Mouse (Mus musculus) layer of hippocampus, adult 2 months (tissue): Measurements from ENCODE around the gene Sptb. TPM values are rescaled to one million over a fixed set of nuclear protein-coding genes. Genes with fewer than 3 reads are reported as not detected.
A peak's percentile ranks its signal among the peaks of the same experiment; 100 is the strongest.

Experiments
- DNase-seq, 2 experiments: peaks; one replicate each; pipeline ENCODE4 v3.0.0; 2022; ENCODE audit warnings: low spot score in 2 of 2
- H3K27ac ChIP-seq: fragments of 200-600 bp; 2 replicates; pipeline ENCODE4 v1.8.1; 2022
- H3K4me3 ChIP-seq: fragments of 200-600 bp; 2 replicates; pipeline ENCODE4 v1.8.1; 2022; ENCODE audit warnings: mild to moderate bottlenecking
- CTCF ChIP-seq: fragments of 200-600 bp; conservative IDR thresholded peaks from 2 replicates; pipeline ENCODE4 v1.8.1; 2022; ENCODE audit warnings: antibody characterized with exemption, mild to moderate bottlenecking, moderate library complexity
- long read RNA-seq, 2 experiments: library from polyadenylated mRNA; stranded (forward); transcript quantifications; one replicate each; pipeline ENCODE4 v2.0.0; 2021; ENCODE audit warnings: borderline mapping rate in 2 of 2
- total RNA-seq, 2 experiments: library from RNA; stranded (reverse); gene quantifications; 2 replicates each; pipeline ENCODE4 v1.2.3; 2021

The Sptb gene
- 100 to 1,000 TPM; 134 TPM for total RNA-seq
- long read RNA-seq, experiment 1, full-length matches to known transcripts = 5 of 56 reads
- long read RNA-seq, experiment 1, partial matches to known transcripts = 27 of 56 reads
- long read RNA-seq, experiment 1, other reads (novel, unspliced or antisense) = 24 of 56 reads
- long read RNA-seq, experiment 2, full-length matches to known transcripts = 19 of 98 reads
- long read RNA-seq, experiment 2, partial matches to known transcripts = 51 of 98 reads
- long read RNA-seq, experiment 2, other reads (novel, unspliced or antisense) = 28 of 98 reads

DNA sequence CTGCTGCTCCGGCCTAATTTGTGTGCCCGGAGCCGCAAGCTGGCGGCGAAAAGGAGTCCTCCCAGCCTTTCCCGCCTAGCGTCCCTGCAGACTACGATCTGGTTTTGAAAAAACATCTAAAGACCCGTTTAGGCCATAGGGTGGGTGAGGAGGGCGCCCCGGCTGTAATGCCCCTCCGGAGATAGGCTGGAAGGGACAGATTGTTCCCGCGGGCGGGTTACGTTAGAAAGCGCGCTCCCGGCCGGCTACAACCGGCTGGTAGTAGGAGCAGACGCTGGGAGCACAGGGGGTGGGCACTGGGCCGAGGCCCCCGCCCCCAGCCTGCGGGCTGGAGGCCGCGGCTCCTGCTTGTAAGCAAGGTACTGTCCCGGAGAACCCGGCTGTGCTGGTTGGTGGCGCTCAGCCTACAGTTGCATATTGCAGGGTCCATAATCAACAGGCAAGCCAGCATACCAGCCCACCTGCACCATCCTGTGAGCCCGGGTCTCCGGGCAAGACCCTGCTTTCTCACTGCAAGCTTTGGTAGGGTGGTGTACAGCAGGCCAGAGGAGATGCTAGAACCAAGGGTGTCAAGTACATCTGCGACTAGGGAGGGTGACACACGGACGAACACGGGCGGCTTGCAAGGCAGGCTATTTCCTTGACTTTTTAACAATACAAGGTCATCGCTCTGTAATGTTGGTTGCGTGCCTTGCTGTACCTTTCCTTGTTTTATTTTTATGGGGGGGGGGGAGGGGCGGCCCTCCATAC is at the start of gene Sptb:
Sptb (minus strand) TSS at position 197 of the 750 bp plus-strand sequence.
- peak within 1 kb of the TSS; percentile 72 for H3K4me3 ChIP-seq
- peak; percentile 36 to 46 for DNase-seq
- no peak for TF ChIP-seq CTCF
- peak within 1 kb of the TSS; percentile 98 for H3K27ac ChIP-seq

GRCm38 (mm10) chr12:76752652-76753318 is 42.4 kb upstream of the Sptb start:
- no peak overlapping the region for H3K27ac ChIP-seq
- peak; percentile 76 for TF ChIP-seq CTCF
- DNase-seq = peak; percentile 71 to 78
- no peak overlapping the region for H3K4me3 ChIP-seq

DNA sequence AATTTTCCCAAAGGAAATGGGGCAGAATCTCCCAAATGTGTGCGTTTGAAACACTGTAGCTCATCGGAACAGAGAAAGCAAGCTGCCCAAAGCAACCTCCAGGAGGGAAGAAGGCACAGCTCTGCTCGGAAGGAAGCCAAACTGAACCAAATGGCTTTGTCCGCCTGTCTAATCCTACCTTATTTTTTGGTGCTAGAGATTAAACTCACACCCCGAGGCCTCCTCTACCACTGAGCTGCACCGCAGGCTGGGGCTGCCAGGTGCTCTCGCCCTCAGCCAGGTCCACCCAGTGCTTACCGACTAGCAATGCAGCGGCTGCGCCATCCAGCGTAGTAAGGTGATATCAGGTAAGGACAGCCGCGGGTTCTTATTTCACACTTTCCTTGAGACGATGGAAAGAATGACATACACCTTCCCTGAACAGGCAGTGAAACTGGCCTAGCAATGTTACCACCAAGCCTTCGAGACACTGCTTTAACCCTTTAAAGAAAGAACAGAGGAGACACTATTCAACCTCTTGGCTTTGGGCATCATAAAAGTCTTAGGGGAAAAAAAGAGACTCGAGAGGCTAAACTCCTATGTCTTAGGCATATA is 40.6 kb upstream of the Sptb start:
- TF ChIP-seq CTCF = no peak
- no peak for DNase-seq

GRCm38 (mm10) chr12:76727955-76728354 is 17.6 kb upstream of the Sptb start:
- no peak for TF ChIP-seq CTCF

More for the DNA sequence above, 40.6 kb upstream of the Sptb start:
- Histone ChIP-seq H3K27ac (no peak overlapping the region), H3K4me3 (no peak overlapping the region)

GRCm38 (mm10) chr12:76722026-76722425 is 11.7 kb upstream of the Sptb start:
- DNase-seq = no peak
- H3K27ac ChIP-seq = no peak overlapping the region
- no peak overlapping the region for H3K4me3 ChIP-seq
- TF ChIP-seq CTCF = no peak

More at GRCm38 (mm10) chr12:76727955-76728354, 17.6 kb upstream of the Sptb start:
- DNase-seq = no peak
- no peak overlapping the region for H3K4me3 ChIP-seq
- H3K27ac ChIP-seq = no peak overlapping the region

GRCm38 (mm10) chr12:76720572-76720971 is 10.2 kb upstream of the Sptb start:
- Histone ChIP-seq H3K4me3 (no peak overlapping the region), H3K27ac (no peak overlapping the region)
- TF ChIP-seq CTCF = peak; percentile 83
- no peak for DNase-seq

- Histone ChIP-seq H3K4me3 (no peak overlapping the region), H3K27ac (no peak overlapping the region)
- TF ChIP-seq CTCF = no peak; the same call in 1 of the 2 replicates
- DNase-seq = no peak
These were observed 8.0 kb upstream of the Sptb start for GRCm38 (mm10) chr12:76718384-76718783.

DNA sequence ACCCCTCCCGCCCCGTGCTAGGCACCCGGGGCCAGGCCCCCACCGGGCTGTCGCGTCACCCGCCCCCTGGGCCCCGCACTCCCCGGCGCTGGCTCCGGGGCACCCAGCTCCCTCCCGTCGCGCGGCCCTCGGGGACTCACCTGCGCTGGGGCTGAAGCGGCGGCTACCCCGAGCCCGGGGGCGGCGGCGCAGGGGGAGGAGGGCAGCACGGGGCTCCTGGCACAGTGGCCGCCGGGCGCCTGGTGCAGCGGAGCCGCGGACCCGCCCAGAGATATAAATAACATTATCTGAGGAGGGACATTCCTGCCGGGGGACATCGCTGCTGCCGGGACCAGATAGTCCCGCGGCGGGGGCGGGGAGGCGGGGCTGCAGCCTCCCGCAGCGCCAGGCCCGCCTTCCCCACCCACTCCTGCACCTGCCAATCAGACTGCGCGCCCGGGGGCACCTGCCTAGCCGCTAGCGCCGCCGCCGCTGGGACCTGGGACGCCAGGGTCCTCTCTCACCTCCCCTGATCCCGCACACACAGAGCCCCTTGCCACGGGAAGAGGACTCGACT is 474 bp downstream of the Sptb start:
- Histone ChIP-seq H3K27ac (peak overlapping the region; percentile 98), H3K4me3 (peak overlapping the region; percentile 72)
- no peak for TF ChIP-seq CTCF
- peak; percentile 87 for DNase-seq

GRCm38 (mm10) chr12:76708956-76709794 is 1.2 kb downstream of the Sptb start:
- no peak for DNase-seq
- peak overlapping the region; percentile 98 for H3K27ac ChIP-seq
- no peak for TF ChIP-seq CTCF
- peak overlapping the region; percentile 72 for H3K4me3 ChIP-seq

GRCm38 (mm10) chr12:76708181-76708580 is 2.2 kb downstream of the Sptb start:
- Histone ChIP-seq H3K27ac (no peak overlapping the region), H3K4me3 (peak overlapping the region; percentile 72)
- no peak for DNase-seq
- TF ChIP-seq CTCF = no peak

DNA sequence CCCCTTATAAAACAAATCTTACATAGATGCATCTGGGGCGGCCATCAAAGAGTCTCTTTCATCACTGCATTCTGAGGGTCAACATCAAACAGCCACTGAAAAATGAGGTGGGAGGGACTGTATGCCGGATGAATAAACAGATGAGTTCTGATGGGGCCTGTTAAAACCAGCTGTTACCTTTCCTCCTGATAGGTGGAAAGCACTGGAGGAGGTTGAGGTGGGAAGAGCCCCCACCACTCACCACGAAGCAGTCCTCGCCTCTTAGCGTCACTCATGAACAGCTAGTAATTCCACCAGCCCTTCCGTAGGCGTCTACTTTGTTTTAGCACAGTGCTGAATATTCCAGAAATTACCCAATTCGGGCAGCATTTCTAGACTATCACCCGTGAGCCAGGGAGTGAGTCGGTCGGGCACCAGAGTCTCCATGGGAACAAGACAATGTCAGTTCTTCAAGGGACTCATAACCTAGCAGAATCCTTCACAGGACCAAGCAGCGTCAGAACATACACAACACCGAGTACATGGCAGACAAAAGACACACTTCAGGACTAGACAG is 13.9 kb downstream of the Sptb start:
- TF ChIP-seq CTCF = no peak
- no peak for DNase-seq
- Histone ChIP-seq H3K27ac (peak overlapping the region; percentile 86), H3K4me3 (no peak overlapping the region)
